Mouse (Mus musculus) limb, embryonic 14.5 days (tissue): Measurements from ENCODE around the gene Ank3. TPM values are rescaled to one million over a fixed set of nuclear protein-coding genes. Genes with fewer than 3 reads are reported as not detected.
"Not testable (repeated sequence)": the region's sequence is repeated elsewhere in the genome, so short reads cannot be mapped to it uniquely, and the experiment has no call there.

Experiments
- ATAC-seq: fragments of 200-750 bp; cut with Nextera tagmentation; 2 replicates; pipeline ENCODE4 v1.8.0; 2017; ENCODE audit warnings: low read depth, moderate number of reproducible peaks, moderate TSS enrichment; ENCODE audit not compliant: low FRiP score
- DNase-seq: peaks from one replicate; pipeline ENCODE4 v3.0.0-alpha.2; 2015; ENCODE audit warnings: low spot score
- H3K27ac ChIP-seq: fragments of 300-500 bp; sonication (generic); replicated peaks from 2 replicates; pipeline ENCODE4 v1.5.1; 2014; ENCODE audit warnings: low read depth, mild to moderate bottlenecking, low read length, moderate library complexity, mixed read lengths
- H3K27me3 ChIP-seq: fragments of 300-500 bp; sonication (generic); 2 replicates; pipeline ENCODE4 v1.6.1; 2014; ENCODE audit warnings: low read length, mixed read lengths; ENCODE audit not compliant: control insufficient read depth, insufficient read depth
- H3K36me3 ChIP-seq: fragments of 300-500 bp; sonication (generic); 2 replicates; pipeline ENCODE4 v1.6.1; 2014; ENCODE audit warnings: mild to moderate bottlenecking, low read length, moderate library complexity, mixed read lengths; ENCODE audit not compliant: control insufficient read depth, insufficient read depth
- H3K4me1 ChIP-seq: fragments of 300-500 bp; sonication (generic); 2 replicates; pipeline ENCODE4 v1.6.1; 2014; ENCODE audit warnings: antibody characterized with exemption, low read length, mixed read lengths; ENCODE audit not compliant: control insufficient read depth, insufficient read depth
- H3K4me2 ChIP-seq: fragments of 300-500 bp; sonication (generic); replicated peaks from 2 replicates; pipeline ENCODE4 v1.6.1; 2014; ENCODE audit warnings: low read depth, mild to moderate bottlenecking, low read length, moderate library complexity; ENCODE audit not compliant: severe bottlenecking
- H3K4me3 ChIP-seq: fragments of 300-500 bp; sonication (generic); replicated peaks from 2 replicates; pipeline ENCODE4 v1.5.1; 2014; ENCODE audit warnings: low read length
- H3K9ac ChIP-seq: fragments of 300-500 bp; sonication (generic); 2 replicates; pipeline ENCODE4 v1.6.1; 2014; ENCODE audit warnings: mild to moderate bottlenecking, low read depth, low read length, moderate library complexity; ENCODE audit not compliant: severe bottlenecking
- H3K9me3 ChIP-seq: fragments of 300-500 bp; sonication (generic); 2 replicates; pipeline ENCODE4 v1.6.1; 2016; ENCODE audit warnings: low read length; ENCODE audit not compliant: control insufficient read depth
- POLR2A ChIP-seq: fragments of 200-500 bp; IDR thresholded peaks from 2 replicates; pipeline ENCODE4 v1.8.0; 2012; ENCODE audit warnings: inconsistent platforms, mild to moderate bottlenecking, moderate library complexity, borderline replicate concordance; ENCODE audit not compliant: insufficient read depth, insufficient read length; ENCODE audit errors: extremely low read depth
- WGBS: fragments of 180-500 bp; shearing (Covaris S2); extraction: QIAGEN DNeasy Blood & Tissue Kit; methylation state at CpG from one replicate; pipeline ENCODE4 v1.1.7; 2014; 5-methylcytosine and 5-hydroxymethylcytosine counted together
- polyA plus RNA-seq, 2 experiments: library from polyadenylated mRNA; depleted of rRNA in 1 of 2; stranded (reverse) in 1 of 2; unstranded in 1 of 2; fragments of >200 nt; fragmentation: Nextera tagmentation in 1 of 2; extraction: Ambion mirVana in 1 of 2; gene quantifications; 2 replicates each; pipeline versions ENCODE4 v1.2.1 to v1.2.3; 2012 to 2014

The Ank3 gene
- polyA plus RNA-seq (2012; rRNA removed) (12.8 and 14.8 TPM in 2 replicates), polyA plus RNA-seq (2014; fragmentation: Nextera tagmentation; extraction: Ambion mirVana) (25.2 and 29.5 TPM in 2 replicates)

DNA sequence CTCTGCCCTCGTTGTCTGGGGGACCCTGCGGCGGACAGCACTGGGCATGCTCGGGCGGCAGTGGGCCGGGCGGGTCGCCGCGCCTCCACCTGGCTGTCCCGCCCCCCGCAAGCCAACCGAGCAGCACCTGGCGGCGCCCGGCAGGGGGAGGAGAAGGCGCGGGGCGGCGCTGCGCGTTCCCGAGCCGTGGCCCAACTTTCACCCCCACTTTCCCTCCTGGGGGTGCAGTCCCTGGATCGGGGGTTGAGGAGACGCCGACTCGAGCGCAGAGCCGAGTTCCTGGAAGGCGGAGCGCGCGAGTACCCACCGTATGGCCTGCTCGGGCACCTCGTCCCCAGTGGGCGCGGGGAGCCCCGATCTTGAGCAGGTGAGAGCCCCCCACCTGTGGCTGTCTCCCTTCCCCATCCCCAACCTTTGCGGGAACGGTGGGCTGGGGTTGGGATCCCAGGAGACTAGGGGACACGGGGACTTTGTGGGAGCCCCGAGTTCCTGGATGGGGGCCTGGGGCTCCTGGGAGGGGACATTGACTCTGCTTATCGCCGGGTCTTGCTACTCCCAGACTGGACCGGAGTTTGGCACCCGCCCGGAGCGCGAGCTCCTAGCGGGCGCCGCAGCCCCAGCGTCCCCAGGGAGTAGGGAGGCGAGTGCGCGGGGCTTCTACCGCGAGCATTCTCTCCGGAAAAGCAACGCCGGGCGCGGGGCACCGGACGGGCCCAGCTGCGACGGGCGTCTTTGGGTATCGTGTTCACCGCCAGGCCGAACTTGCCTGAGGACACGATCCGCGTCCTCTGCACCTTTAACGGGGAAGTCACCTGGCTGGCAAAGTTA lies at the start of gene Ank3:
Gene Ank3 (plus strand): TSS at position 11 of the 828 bp plus-strand sequence.
- Histone ChIP-seq H3K36me3 (no peaks in the 10 kb centered on the region), H3K9ac (peak within 1 kb of the TSS; percentile 57), H3K4me1 (peaks cover 3% of the 10 kb centered on the region; the same call in 1 of the 2 replicates), H3K9me3 (no peaks in the 10 kb centered on the region), H3K4me2 (peak within 1 kb of the TSS; percentile 100), H3K4me3 (peak within 1 kb of the TSS; percentile 47), H3K27me3 (peaks cover 45% of the 10 kb centered on the region), H3K27ac (no peak within 1 kb of the TSS)
- peak; percentile 55 for ATAC-seq
- peak; percentile 25 for DNase-seq
- no peak for TF ChIP-seq POLR2A
- WGBS, result 1% methylated on average over 57 of the region's 77 CpGs

DNA sequence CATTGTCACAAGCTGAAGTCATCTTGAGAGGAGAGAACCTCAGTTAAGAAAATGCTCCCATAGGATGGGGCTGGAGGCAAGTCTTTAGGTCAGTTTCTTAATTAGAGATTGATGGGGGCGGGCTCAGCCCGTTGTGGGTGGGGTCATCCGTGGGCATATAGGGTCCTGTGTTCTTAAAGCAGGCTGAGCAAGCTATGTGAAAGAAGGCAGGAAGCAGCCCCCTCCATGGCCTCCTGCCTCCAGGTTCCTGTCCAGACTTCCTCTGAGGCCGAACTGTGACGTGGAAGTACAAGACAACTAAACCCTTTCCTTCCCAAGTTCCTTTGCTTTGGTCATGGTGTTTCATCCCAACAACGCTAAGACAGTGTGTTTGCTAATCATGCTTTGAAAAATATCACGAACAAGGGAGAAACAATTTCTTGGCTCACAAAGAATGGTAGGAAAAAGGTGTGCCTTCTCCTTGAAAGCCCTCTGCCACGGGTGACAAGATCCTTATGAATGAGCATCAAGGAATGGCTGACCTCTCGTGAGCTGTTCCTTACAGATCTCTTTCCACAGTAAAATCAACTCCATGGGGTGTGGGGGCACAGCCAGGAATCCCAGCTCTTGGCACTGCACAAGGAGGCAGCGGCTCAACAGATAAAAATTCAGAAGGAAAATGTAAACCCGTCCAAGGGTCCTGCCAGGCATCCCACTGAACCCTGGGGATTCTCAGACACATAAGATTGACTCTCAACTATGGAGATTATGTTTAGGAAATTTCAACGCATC lies 47.3 kb upstream of the Ank3 start:
- DNase-seq (peak; percentile 74), ATAC-seq (peak; percentile 20; the same call in 1 of the 2 replicates)
- Histone ChIP-seq H3K27ac (peak overlapping the region; percentile 90), H3K4me2 (peak overlapping the region; percentile 75), H3K27me3 (no peaks in the 10 kb centered on the region), H3K9me3 (no peaks in the 10 kb centered on the region), H3K36me3 (peaks cover 39% of the 10 kb centered on the region), H3K4me3 (peak overlapping the region; percentile 69), H3K4me1 (peaks cover 34% of the 10 kb centered on the region), H3K9ac (peak overlapping the region; percentile 78)
- WGBS, result 17% methylated on average over 12 of the region's 12 CpGs
- TF ChIP-seq POLR2A, result no peak

GRCm38 (mm10) chr10:69351842-69352211 lies 46.7 kb upstream of the Ank3 start:
- ATAC-seq (no peak), DNase-seq (peak; percentile 49)
- 2% methylated on average over 11 of the region's 11 CpGs for WGBS
- peaks cover 34% of the 10 kb centered on the region for H3K4me1 ChIP-seq
- peak overlapping the region; percentile 75 for H3K4me2 ChIP-seq
- H3K27me3 ChIP-seq, result no peaks in the 10 kb centered on the region
- no peak for TF ChIP-seq POLR2A
- H3K36me3 ChIP-seq, result peaks cover 34% of the 10 kb centered on the region
- no peaks in the 10 kb centered on the region for H3K9me3 ChIP-seq
- H3K4me3 ChIP-seq, result peak overlapping the region; percentile 69
- peak overlapping the region; percentile 90 for H3K27ac ChIP-seq
- H3K9ac ChIP-seq, result peak overlapping the region; percentile 78

- ATAC-seq, result peak; percentile 96
These were observed 46.1 kb upstream of the Ank3 start, which contains the start of gene Cdk1 for GRCm38 (mm10) chr10:69352212-69353085. Gene Cdk1 (minus strand): TSS chr10:69352938.

DNA sequence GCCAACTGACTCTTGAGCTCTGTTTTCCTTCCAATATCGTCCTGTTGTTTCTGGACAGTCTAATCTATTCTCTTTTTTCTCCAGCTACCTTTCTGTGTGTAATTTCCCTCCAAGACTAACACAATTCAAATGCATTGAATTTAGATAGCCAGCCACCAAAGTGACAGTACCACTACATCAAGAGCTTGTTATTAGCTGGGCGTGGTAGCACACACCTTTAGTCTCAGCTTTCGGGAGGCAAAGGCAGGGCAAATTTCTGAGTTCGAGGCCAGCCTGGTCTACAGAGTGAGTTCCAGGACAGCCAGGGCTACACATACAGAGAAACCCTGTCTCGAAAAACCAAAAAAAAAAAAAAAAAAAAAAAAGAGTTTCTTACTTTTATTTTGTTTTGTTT lies 45.5 kb upstream of the Ank3 start:
- peak overlapping the region; percentile 75 for H3K4me2 ChIP-seq

More at GRCm38 (mm10) chr10:69352212-69353085, 46.1 kb upstream of the Ank3 start, which contains the start of gene Cdk1:
- H3K4me3 ChIP-seq, result peak within 1 kb of the TSS; percentile 69
- H3K9ac ChIP-seq, result peak within 1 kb of the TSS; percentile 78
- peak within 1 kb of the TSS; percentile 90 for H3K27ac ChIP-seq
- TF ChIP-seq POLR2A, result peak; percentile 83; the same call in 1 of the 2 replicates
- DNase-seq, result peak; percentile 99
- 0% methylated on average over 46 of the region's 51 CpGs for WGBS
- no peaks in the 10 kb centered on the region for H3K27me3 ChIP-seq
- peak within 1 kb of the TSS; percentile 75 for H3K4me2 ChIP-seq
- peaks cover 28% of the 10 kb centered on the region for H3K36me3 ChIP-seq
- peaks cover 33% of the 10 kb centered on the region for H3K4me1 ChIP-seq
- no peaks in the 10 kb centered on the region for H3K9me3 ChIP-seq

More for the DNA sequence above, 45.5 kb upstream of the Ank3 start:
- H3K4me3 ChIP-seq, result peak overlapping the region; percentile 69; the same call in 1 of the 2 replicates
- H3K9ac ChIP-seq, ATAC-seq, H3K27me3 ChIP-seq, DNase-seq, H3K9me3 ChIP-seq: not testable (repeated sequence)
- H3K36me3 ChIP-seq, result peaks cover 21% of the 10 kb centered on the region
- 32% methylated on average over 5 of the region's 5 CpGs for WGBS
- 0 out of 2 replicates have a peak overlapping the region, but pooled peaks have one; percentile 58 for H3K27ac ChIP-seq
- peaks cover 27% of the 10 kb centered on the region for H3K4me1 ChIP-seq
